Mouse (Mus musculus): ENCODE data around the gene Zfp799. TPM values are rescaled to one million over a fixed set of nuclear protein-coding genes. Genes with fewer than 3 reads are reported as not detected.
"Not testable (repeated sequence)": the region's sequence is repeated elsewhere in the genome, so short reads cannot be mapped to it uniquely, and the experiment has no call there.

Zfp799 gene
- 12.9 and 14.5 TPM in 2 replicates for polyA plus RNA-seq (2016; fragmentation: Nextera tagmentation; extraction: Ambion mirVana)

GRCm38 (mm10) chr17:32829540-32830417, at the start of gene Zfp799:
Gene Zfp799 (minus strand): TSS chr17:32830261.
- H3K9me3 ChIP-seq, result no peaks in the 10 kb centered on the region
- peak within 1 kb of the TSS; percentile 96 for H3K27ac ChIP-seq
- peak within 1 kb of the TSS; percentile 86 for H3K4me3 ChIP-seq
- peaks cover 14% of the 10 kb centered on the region for H3K4me1 ChIP-seq (replicated peaks)
- WGBS, result 2% methylated on average over 35 of the region's 35 CpGs
- H3K36me3 ChIP-seq, result peaks cover 25% of the 10 kb centered on the region
- peak; percentile 87 for DNase-seq (ENCODE audit: low spot score)
- H3K27me3 ChIP-seq (ENCODE audit: insufficient read depth, poor library complexity, severe bottlenecking), result no peaks in the 10 kb centered on the region

DNA sequence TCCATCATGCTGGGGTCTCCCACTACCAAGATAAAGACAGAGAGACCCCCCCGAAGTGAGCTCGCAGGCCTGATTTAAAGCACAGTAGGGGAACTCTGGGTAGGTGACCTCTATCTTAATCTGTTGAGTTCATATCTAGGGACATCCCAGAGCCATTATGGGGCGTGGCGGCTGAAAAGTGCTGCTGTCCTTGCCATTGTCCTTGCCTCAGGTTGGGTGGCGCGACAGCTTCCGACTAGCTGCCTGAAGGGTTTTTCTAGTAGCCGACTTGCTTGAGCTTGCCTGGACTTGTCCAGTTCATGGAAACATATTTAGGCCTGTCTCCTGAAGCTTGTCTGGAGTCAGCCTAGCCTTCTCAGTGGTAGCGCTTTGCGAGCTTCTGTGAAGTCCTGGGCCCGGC, 48.7 kb upstream of the Zfp799 start:
- H3K9me3 ChIP-seq, result no peaks in the 10 kb centered on the region
- no peak overlapping the region for H3K4me3 ChIP-seq
- peaks cover 51% of the 10 kb centered on the region for H3K36me3 ChIP-seq
- 94% methylated on average over 11 of the region's 11 CpGs for WGBS
- peaks cover 13% of the 10 kb centered on the region; the same call in 1 of the 2 replicates for H3K27me3 ChIP-seq (ENCODE audit: insufficient read depth, poor library complexity, severe bottlenecking)
- peaks cover 4% of the 10 kb centered on the region; the same call in 1 of the 2 replicates for H3K4me1 ChIP-seq (replicated peaks)
- no peak for DNase-seq (ENCODE audit: low spot score)
- H3K27ac ChIP-seq, result no peak overlapping the region

GRCm38 (mm10) chr17:32877471-32878171, 47.6 kb upstream of the Zfp799 start:
- 13% methylated on average over 22 of the region's 22 CpGs for WGBS
- Histone ChIP-seq H3K9me3 (no peaks in the 10 kb centered on the region), H3K27ac (no peak overlapping the region; the same call in 1 of the 2 replicates), H3K36me3 (peaks cover 40% of the 10 kb centered on the region), H3K4me1 (replicated peaks) (peaks cover 4% of the 10 kb centered on the region; the same call in 1 of the 2 replicates), H3K4me3 (0 out of 2 replicates have a peak overlapping the region, but pooled peaks have one; percentile 11), H3K27me3 (ENCODE audit: insufficient read depth, poor library complexity, severe bottlenecking) (peaks cover 13% of the 10 kb centered on the region; the same call in 1 of the 2 replicates)
- no peak for DNase-seq (ENCODE audit: low spot score)

DNA sequence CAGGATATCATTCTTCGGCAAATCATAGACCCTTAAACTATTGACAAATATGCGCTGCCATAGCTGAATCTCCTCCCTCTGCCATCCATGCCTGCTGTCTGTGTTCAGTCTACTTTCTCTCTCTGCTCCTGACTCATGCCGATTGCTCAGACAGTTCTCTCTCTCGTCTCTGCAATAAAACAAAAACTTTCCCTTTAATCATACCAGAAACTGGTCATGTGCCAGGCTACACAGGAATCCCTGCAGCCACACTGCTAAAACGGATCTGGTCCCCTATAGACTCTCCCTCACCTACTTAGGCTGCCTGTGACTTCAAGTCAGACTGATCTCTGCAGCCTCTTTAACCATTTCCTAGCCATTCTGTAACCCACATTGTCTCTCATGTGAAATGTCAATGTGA, 42.6 kb upstream of the Zfp799 start:
- peaks cover 13% of the 10 kb centered on the region; the same call in 1 of the 2 replicates for H3K27me3 ChIP-seq (ENCODE audit: insufficient read depth, poor library complexity, severe bottlenecking)
- 0 out of 2 replicates have a peak, but pooled peaks cover 2% of the 10 kb centered on the region for H3K9me3 ChIP-seq
- peaks cover 4% of the 10 kb centered on the region; the same call in 1 of the 2 replicates for H3K4me1 ChIP-seq (replicated peaks)
- DNase-seq (ENCODE audit: low spot score), result no peak
- no peak overlapping the region for H3K27ac ChIP-seq
- H3K36me3 ChIP-seq, result no peaks in the 10 kb centered on the region
- 77% methylated on average over 5 of the region's 5 CpGs for WGBS
- no peak overlapping the region for H3K4me3 ChIP-seq

GRCm38 (mm10) chr17:32872091-32872490, 42.0 kb upstream of the Zfp799 start:
- peaks cover 8% of the 10 kb centered on the region; the same call in 1 of the 2 replicates for H3K27me3 ChIP-seq (ENCODE audit: insufficient read depth, poor library complexity, severe bottlenecking)
- 0 out of 2 replicates have a peak, but pooled peaks cover 2% of the 10 kb centered on the region for H3K9me3 ChIP-seq
- H3K36me3 ChIP-seq, result no peaks in the 10 kb centered on the region
- DNase-seq (ENCODE audit: low spot score), result no peak
- H3K4me1 ChIP-seq (replicated peaks), result no peaks in the 10 kb centered on the region
- 85% methylated on average over 4 of the region's 4 CpGs for WGBS
- H3K4me3 ChIP-seq, result no peak overlapping the region
- no peak overlapping the region for H3K27ac ChIP-seq

DNA sequence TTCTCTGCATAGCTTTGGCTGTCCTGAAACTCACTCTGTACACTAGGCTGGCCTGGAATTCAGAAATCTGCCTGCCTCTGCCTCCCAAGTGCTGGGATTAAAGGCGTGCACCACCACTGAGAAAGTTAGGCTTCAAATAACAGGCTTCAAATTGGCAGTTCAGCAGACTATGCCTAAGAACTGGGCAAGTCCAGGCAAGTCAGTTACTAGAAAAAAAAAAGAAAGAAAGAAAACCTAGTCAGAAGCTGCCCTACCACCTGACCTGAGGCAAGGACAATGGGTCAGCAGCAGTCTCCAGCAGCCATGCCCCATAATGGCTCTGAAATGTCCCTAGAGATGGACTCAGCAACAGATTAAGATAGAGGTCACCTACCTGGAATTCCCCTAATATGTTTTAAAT, 41.4 kb upstream of the Zfp799 start:
- WGBS, result 92% methylated on average over 1 of the region's 1 CpGs
- 0 out of 2 replicates have a peak, but pooled peaks cover 2% of the 10 kb centered on the region for H3K9me3 ChIP-seq
- H3K27me3 ChIP-seq (ENCODE audit: insufficient read depth, poor library complexity, severe bottlenecking), result peaks cover 2% of the 10 kb centered on the region; the same call in 1 of the 2 replicates
- H3K4me1 ChIP-seq (replicated peaks), result no peaks in the 10 kb centered on the region
- no peak overlapping the region for H3K4me3 ChIP-seq
- DNase-seq (ENCODE audit: low spot score), result no peak
- H3K27ac ChIP-seq, result no peak overlapping the region
- H3K36me3 ChIP-seq, result no peaks in the 10 kb centered on the region

GRCm38 (mm10) chr17:32867266-32867665, 37.2 kb upstream of the Zfp799 start:
- H3K4me1 ChIP-seq (replicated peaks), result not testable (repeated sequence)
- 60% methylated on average over 5 of the region's 7 CpGs for WGBS

GRCm38 (mm10) chr17:32856713-32857112, 26.7 kb upstream of the Zfp799 start:
- H3K27ac ChIP-seq; H3K36me3 ChIP-seq; H3K4me1 ChIP-seq (replicated peaks); H3K27me3 ChIP-seq (ENCODE audit: insufficient read depth, poor library complexity, severe bottlenecking); H3K4me3 ChIP-seq; H3K9me3 ChIP-seq; DNase-seq (ENCODE audit: low spot score): not testable (repeated sequence)
- 74% methylated on average over 4 of the region's 6 CpGs for WGBS

More at GRCm38 (mm10) chr17:32867266-32867665, 37.2 kb upstream of the Zfp799 start:
- not testable (repeated sequence) for DNase-seq (ENCODE audit: low spot score); H3K4me3 ChIP-seq; H3K9me3 ChIP-seq; H3K36me3 ChIP-seq; H3K27ac ChIP-seq; H3K27me3 ChIP-seq (ENCODE audit: insufficient read depth, poor library complexity, severe bottlenecking)

GRCm38 (mm10) chr17:32851581-32851980, 21.5 kb upstream of the Zfp799 start:
- Histone ChIP-seq H3K4me1 (replicated peaks) (peaks cover 7% of the 10 kb centered on the region), H3K27me3 (ENCODE audit: insufficient read depth, poor library complexity, severe bottlenecking) (no peaks in the 10 kb centered on the region), H3K9me3 (no peaks in the 10 kb centered on the region), H3K27ac (peak overlapping the region; percentile 62; the same call in 1 of the 2 replicates), H3K4me3 (no peak overlapping the region), H3K36me3 (no peaks in the 10 kb centered on the region)
- DNase-seq (ENCODE audit: low spot score), result peak; percentile 5
- WGBS, result 31% methylated on average over 7 of the region's 7 CpGs

GRCm38 (mm10) chr17:32841388-32841787, 11.3 kb upstream of the Zfp799 start:
- DNase-seq (ENCODE audit: low spot score), result peak; percentile 21
- H3K4me1 ChIP-seq (replicated peaks), result peaks cover 12% of the 10 kb centered on the region
- peaks cover 11% of the 10 kb centered on the region; the same call in 1 of the 2 replicates for H3K9me3 ChIP-seq
- H3K27me3 ChIP-seq (ENCODE audit: insufficient read depth, poor library complexity, severe bottlenecking), result 0 out of 2 replicates have a peak, but pooled peaks cover 4% of the 10 kb centered on the region
- no peak overlapping the region for H3K27ac ChIP-seq
- no peaks in the 10 kb centered on the region for H3K36me3 ChIP-seq
- H3K4me3 ChIP-seq, result no peak overlapping the region
- WGBS, result 46% methylated on average over 2 of the region's 2 CpGs

GRCm38 (mm10) chr17:32839083-32839802, 9.2 kb upstream of the Zfp799 start:
- H3K27ac ChIP-seq, result no peak overlapping the region
- H3K27me3 ChIP-seq (ENCODE audit: insufficient read depth, poor library complexity, severe bottlenecking), result 0 out of 2 replicates have a peak, but pooled peaks cover 4% of the 10 kb centered on the region
- no peaks in the 10 kb centered on the region for H3K36me3 ChIP-seq
- H3K4me3 ChIP-seq, result no peak overlapping the region
- peaks cover 11% of the 10 kb centered on the region; the same call in 1 of the 2 replicates for H3K9me3 ChIP-seq
- no peak for DNase-seq (ENCODE audit: low spot score)
- peaks cover 12% of the 10 kb centered on the region for H3K4me1 ChIP-seq (replicated peaks)
- WGBS, result 42% methylated on average over 15 of the region's 15 CpGs

DNA sequence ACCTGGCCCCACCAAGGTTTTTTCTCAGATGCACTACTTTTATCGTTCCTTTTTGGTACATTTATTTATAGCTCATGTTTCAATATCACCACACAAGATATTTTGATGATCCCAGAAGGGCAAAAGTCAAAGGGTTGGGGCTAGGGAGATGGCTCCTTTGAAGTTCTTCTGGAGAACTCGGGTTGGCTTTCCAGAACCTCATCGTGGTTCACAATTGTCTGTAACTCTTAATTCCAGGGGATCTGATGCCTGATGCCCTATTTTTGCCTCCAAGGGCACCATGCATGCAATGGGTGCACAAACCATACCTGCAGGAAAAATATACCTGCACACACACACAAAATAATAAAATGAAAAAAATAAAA, 339 bp upstream of the Zfp799 start:
- Histone ChIP-seq H3K4me1 (replicated peaks) (peaks cover 14% of the 10 kb centered on the region), H3K27me3 (ENCODE audit: insufficient read depth, poor library complexity, severe bottlenecking) (no peaks in the 10 kb centered on the region), H3K36me3 (peaks cover 19% of the 10 kb centered on the region), H3K27ac (peak overlapping the region; percentile 96), H3K4me3 (peak overlapping the region; percentile 86), H3K9me3 (no peaks in the 10 kb centered on the region)
- WGBS, result 34% methylated on average over 3 of the region's 3 CpGs
- DNase-seq (ENCODE audit: low spot score), result no peak

Data from hindbrain, embryonic 10.5 days (tissue).